Mouse (Mus musculus) fibroblast of lung, adult 2 months (primary cell): ENCODE data around the gene Fbxl15.

Experiments used
- DNase-seq: peaks from one replicate; pipeline ENCODE4 v3.0.0-alpha.2; 2011; ENCODE audit warnings: low read depth

Gene Fbxl15

GRCm38 (mm10) chr19:46322996-46323572, 4.9 kb upstream of the Fbxl15 start:
- no peak for DNase-seq

GRCm38 (mm10) chr19:46323716-46324115, 4.3 kb upstream of the Fbxl15 start:
- DNase-seq, result no peak

- DNase-seq, result no peak
Measured at GRCm38 (mm10) chr19:46324366-46324765, 3.6 kb upstream of the Fbxl15 start.

- DNase-seq, result no peak
Measured at GRCm38 (mm10) chr19:46324918-46325317, 3.1 kb upstream of the Fbxl15 start.

- DNase-seq, result no peak
Measured at GRCm38 (mm10) chr19:46326019-46326755, 1.8 kb upstream of the Fbxl15 start.

- no peak for DNase-seq
Measured at GRCm38 (mm10) chr19:46326756-46327305, 1.2 kb upstream of the Fbxl15 start, which contains the start of gene Psd. TSS of gene Psd (minus strand) at chr19:46327156.

- DNase-seq, result no peak
Measured at GRCm38 (mm10) chr19:46327531-46328064, 386 bp upstream of the Fbxl15 start.

- DNase-seq, result no peak
Measured at GRCm38 (mm10) chr19:46329031-46329641, 1.2 kb downstream of the Fbxl15 start.

GRCm38 (mm10) chr19:46329951-46330350, 2.0 kb downstream of the Fbxl15 start:
- peak; percentile 60 for DNase-seq

GRCm38 (mm10) chr19:46330696-46331095, 2.7 kb downstream of the Fbxl15 start:
- no peak for DNase-seq

- no peak for DNase-seq
Measured at GRCm38 (mm10) chr19:46331326-46331725, 3.3 kb downstream of the Fbxl15 start.

GRCm38 (mm10) chr19:46331936-46332335, 4.0 kb downstream of the Fbxl15 start:
- no peak for DNase-seq

- DNase-seq, result no peak
Measured at GRCm38 (mm10) chr19:46332721-46333339, 4.8 kb downstream of the Fbxl15 start.

- DNase-seq, result no peak
Measured at GRCm38 (mm10) chr19:46333906-46334305, 5.9 kb downstream of the Fbxl15 start.

- DNase-seq, result no peak
Measured at GRCm38 (mm10) chr19:46337719-46338330, 9.8 kb downstream of the Fbxl15 start.

GRCm38 (mm10) chr19:46338331-46338936, 10.4 kb downstream of the Fbxl15 start, which contains the start of gene Cuedc2:
TSS of gene Cuedc2 (minus strand) at chr19:46338702.
- DNase-seq, result peak; percentile 94

GRCm38 (mm10) chr19:46338942-46339286, 10.9 kb downstream of the Fbxl15 start:
- DNase-seq, result no peak

- peak; percentile 74 for DNase-seq
Measured at GRCm38 (mm10) chr19:46339287-46339971, 11.4 kb downstream of the Fbxl15 start.

- no peak for DNase-seq
Measured at GRCm38 (mm10) chr19:46344710-46345419, 16.9 kb downstream of the Fbxl15 start.

GRCm38 (mm10) chr19:46347146-46347545, 19.2 kb downstream of the Fbxl15 start:
- DNase-seq, result no peak
